Mouse (Mus musculus) thymus, adult 2 months (tissue): ENCODE measurements around the gene Cacna1e. TPM values are rescaled to one million over a fixed set of nuclear protein-coding genes. Genes with fewer than 3 reads are reported as not detected.

Experiments
- DNase-seq: peaks from one replicate; pipeline ENCODE4 v3.0.0; 2021
- H3K27ac ChIP-seq: fragments of 200-500 bp; 2 replicates; pipeline ENCODE4 v1.5.1; 2012; ENCODE audit warnings: low read length, control low read depth; ENCODE audit not compliant: control insufficient read depth, insufficient read depth
- H3K27me3 ChIP-seq: fragments of 200-500 bp; 2 replicates; pipeline ENCODE4 v1.6.1; 2012; ENCODE audit warnings: mild to moderate bottlenecking, low read length, moderate library complexity, mixed read lengths; ENCODE audit not compliant: control insufficient read depth, insufficient read depth
- H3K36me3 ChIP-seq: fragments of 200-500 bp; 2 replicates; pipeline ENCODE4 v1.6.1; 2012; ENCODE audit warnings: mild to moderate bottlenecking, low read length, moderate library complexity; ENCODE audit not compliant: control insufficient read depth, insufficient read depth
- H3K4me1 ChIP-seq: fragments of 200-500 bp; replicated peaks from 2 replicates; pipeline ENCODE4 v1.6.1; 2012; ENCODE audit warnings: low read length; ENCODE audit not compliant: control insufficient read depth, insufficient read depth
- H3K4me3 ChIP-seq: fragments of 200-500 bp; 2 replicates; pipeline ENCODE4 v1.5.1; 2012; ENCODE audit warnings: mild to moderate bottlenecking, low read length, control low read depth, moderate library complexity; ENCODE audit not compliant: control insufficient read depth, insufficient read depth
- CTCF ChIP-seq: fragments of 200-500 bp; IDR thresholded peaks from 2 replicates; pipeline ENCODE4 v1.5.1; 2012; ENCODE audit warnings: mild to moderate bottlenecking, control low read depth, low read length, moderate library complexity, borderline replicate concordance; ENCODE audit not compliant: control insufficient read depth, poor library complexity, insufficient read depth; ENCODE audit errors: extremely low read depth
- POLR2A ChIP-seq: fragments of 200-500 bp; IDR thresholded peaks from 2 replicates; pipeline ENCODE4 v1.6.1; 2012; ENCODE audit warnings: mild to moderate bottlenecking, low read length, control low read depth, moderate library complexity; ENCODE audit not compliant: control insufficient read depth, poor library complexity, insufficient read depth; ENCODE audit errors: extremely low read depth
- WGBS: fragments of 180-500 bp; shearing (Covaris S2); methylation state at CpG from one replicate; pipeline ENCODE4 v1.1.7; 2018; 5-methylcytosine and 5-hydroxymethylcytosine counted together
- polyA plus RNA-seq: library from polyadenylated mRNA; depleted of rRNA; stranded (reverse); fragments of >200 nt; gene quantifications from 2 replicates; pipeline ENCODE4 v1.2.3, GENCODE M21; 2012

Cacna1e gene
- polyA plus RNA-seq, 1 experiment = 11.8 TPM

DNA sequence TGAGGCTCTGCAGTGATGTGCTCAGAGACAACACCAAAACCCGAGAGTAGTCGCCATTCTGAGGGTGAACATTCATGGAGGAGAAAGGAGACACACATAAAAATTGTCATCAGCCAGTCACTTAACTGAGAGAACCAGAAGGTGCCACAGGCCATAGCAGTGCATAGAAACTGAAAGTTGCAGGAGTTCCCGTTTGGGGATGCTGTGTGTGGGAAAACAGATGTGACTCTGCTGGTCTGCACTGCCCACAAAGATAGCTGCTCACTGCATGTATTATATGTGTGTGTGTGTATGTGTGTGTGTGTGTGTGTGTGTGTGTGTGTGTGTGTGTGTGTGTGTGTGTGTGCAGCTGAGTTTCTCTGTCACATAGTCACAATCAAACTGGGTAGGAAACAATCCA lies 61.2 kb downstream of the Cacna1e start:
- no peak for TF ChIP-seq CTCF
- TF ChIP-seq POLR2A = no peak
- H3K4me1 ChIP-seq = peaks cover 23% of the 10 kb centered on the region
- no peak overlapping the region for H3K27ac ChIP-seq
- 33% methylated on average over 3 of the region's 3 CpGs for WGBS
- no peaks in the 10 kb centered on the region for H3K27me3 ChIP-seq
- no peak overlapping the region for H3K4me3 ChIP-seq
- DNase-seq = no peak
- H3K36me3 ChIP-seq = no peaks in the 10 kb centered on the region

DNA sequence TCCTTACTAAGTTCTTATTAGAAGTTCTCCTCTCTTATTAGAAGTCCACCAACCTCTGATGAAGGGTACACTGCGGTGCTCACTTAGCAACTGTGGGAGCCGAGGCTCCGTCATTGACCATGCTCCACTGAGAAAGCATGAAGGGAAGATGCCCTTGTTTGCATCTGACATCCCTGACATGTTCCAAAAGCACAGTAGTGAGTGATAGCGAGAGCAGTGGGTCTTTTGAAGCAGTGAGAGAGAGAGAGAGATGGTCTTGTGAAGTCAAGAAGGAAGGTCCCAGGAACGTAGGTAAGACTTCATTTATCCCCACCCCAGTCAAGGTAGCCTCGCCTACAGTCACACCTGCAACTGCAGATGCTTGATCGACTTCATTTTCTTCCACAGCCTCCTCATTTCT lies 63.9 kb downstream of the Cacna1e start:
- peak overlapping the region; percentile 73; the same call in 1 of the 2 replicates for H3K27ac ChIP-seq
- no peak overlapping the region for H3K4me3 ChIP-seq
- no peak for DNase-seq
- 97% methylated on average over 7 of the region's 7 CpGs for WGBS
- H3K4me1 ChIP-seq = peaks cover 25% of the 10 kb centered on the region
- no peaks in the 10 kb centered on the region for H3K36me3 ChIP-seq
- TF ChIP-seq CTCF (no peak), POLR2A (no peak)
- no peaks in the 10 kb centered on the region for H3K27me3 ChIP-seq

DNA sequence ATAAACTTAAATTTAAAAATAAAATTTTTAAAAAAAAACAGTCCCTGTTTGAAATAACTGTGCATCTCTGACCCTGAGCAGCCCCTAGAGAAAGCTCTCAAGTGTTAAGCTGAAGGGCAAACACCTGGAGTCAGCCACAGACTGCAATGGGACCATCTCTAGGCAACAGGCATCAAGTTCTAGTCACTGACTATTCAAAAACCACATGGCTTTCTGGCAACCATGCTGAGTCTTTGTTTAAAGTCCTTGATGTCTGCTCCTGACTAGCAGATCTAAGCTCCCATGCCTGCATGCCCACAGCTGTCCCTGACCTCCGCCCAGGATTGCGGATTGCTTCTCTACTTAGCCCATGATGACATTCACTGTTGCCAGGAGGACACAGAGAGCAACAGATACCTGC lies 64.3 kb downstream of the Cacna1e start:
- TF ChIP-seq POLR2A (no peak), CTCF (no peak)
- no peak overlapping the region for H3K4me3 ChIP-seq
- H3K27ac ChIP-seq = peak overlapping the region; percentile 73; the same call in 1 of the 2 replicates
- no peaks in the 10 kb centered on the region for H3K27me3 ChIP-seq
- no peak for DNase-seq
- H3K4me1 ChIP-seq = peaks cover 28% of the 10 kb centered on the region
- 90% methylated on average over 2 of the region's 2 CpGs for WGBS
- no peaks in the 10 kb centered on the region for H3K36me3 ChIP-seq

DNA sequence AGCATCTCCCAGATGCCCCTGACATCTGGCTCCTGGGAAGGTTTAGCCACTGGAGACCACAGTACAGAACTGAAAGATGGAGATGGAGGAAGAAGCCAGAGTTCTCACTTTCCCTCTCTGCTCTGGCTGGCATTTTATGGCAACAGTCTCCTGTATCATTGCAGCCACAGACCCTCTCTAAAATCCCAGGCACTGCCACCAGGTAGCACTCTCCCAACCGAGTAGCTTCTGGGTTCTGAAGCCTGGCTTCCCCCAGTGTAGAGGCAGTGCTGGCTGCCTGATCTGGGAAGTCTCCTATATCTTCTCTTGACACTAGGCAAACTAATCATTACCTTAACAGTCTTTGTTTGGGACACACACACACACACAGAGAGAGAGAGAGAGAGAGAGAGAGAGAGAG lies 65.6 kb downstream of the Cacna1e start:
- Histone ChIP-seq H3K4me3 (no peak overlapping the region), H3K27me3 (no peaks in the 10 kb centered on the region), H3K36me3 (no peaks in the 10 kb centered on the region), H3K4me1 (peaks cover 28% of the 10 kb centered on the region), H3K27ac (no peak overlapping the region)
- 58% methylated on average over 1 of the region's 1 CpGs for WGBS
- TF ChIP-seq CTCF (no peak), POLR2A (no peak)
- no peak for DNase-seq

DNA sequence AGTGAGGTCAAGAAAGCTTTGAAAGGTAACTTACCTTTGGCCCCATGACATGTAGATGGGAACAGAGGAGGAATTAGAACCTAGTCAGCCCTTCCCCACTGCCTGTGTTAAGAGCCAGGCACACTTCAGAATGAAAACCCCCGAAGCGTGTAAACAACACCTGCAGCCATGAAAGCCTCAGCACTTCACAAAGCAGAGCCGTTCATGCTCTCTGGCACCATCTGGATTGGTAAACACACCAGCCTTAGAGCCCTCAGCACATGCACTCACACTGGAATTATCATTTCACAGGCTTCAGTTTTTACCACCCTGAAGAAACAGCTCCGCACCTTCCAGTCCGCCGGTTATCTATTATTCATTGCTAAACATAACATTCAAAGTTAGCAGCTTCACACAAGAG lies 67.5 kb downstream of the Cacna1e start:
- Histone ChIP-seq H3K27me3 (no peaks in the 10 kb centered on the region), H3K36me3 (no peaks in the 10 kb centered on the region), H3K4me1 (peaks cover 24% of the 10 kb centered on the region), H3K27ac (peak overlapping the region; percentile 87), H3K4me3 (no peak overlapping the region)
- 74% methylated on average over 6 of the region's 6 CpGs for WGBS
- peak; percentile 26 for DNase-seq
- TF ChIP-seq POLR2A (no peak), CTCF (no peak)

DNA sequence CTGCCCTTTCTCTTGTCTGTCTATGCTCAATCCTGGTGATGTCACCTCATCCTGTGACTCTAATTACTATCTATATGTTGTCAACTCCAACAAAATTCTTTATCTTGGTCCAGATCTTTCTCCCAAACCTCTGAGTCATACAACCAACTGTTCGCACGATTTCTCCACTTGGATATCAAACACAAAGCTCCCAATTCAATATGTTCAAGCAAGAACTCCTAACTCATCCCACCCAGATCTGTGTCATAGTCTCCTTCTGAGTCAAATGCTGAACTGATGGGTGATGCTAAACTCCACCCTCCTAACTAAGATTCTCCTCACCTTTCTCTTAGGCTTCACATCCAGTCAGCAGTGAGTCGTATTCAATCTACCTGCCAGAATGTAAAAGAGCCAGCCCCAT lies 68.0 kb downstream of the Cacna1e start:
- 92% methylated on average over 3 of the region's 3 CpGs for WGBS
- peaks cover 24% of the 10 kb centered on the region for H3K4me1 ChIP-seq
- TF ChIP-seq CTCF (no peak), POLR2A (no peak)

DNA sequence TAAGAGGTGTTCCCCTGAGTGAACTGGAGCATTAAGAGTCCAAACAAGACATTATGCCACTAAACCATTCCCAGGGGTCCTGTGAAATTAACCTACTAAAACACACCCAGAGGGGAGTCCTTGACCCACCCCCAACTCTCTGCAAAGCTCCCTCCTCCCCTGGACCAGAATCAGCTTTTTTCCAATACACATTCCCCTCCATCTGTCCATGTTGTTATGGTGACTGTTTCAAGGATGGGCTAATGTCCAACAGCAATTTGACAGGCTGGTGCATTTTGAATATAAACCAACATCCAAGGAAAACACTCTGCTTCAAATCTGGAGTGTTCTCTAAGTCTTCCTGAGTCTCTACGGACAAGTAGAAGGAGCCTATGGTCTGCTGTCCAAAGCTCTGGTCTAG lies 78.6 kb downstream of the Cacna1e start:
- WGBS = 100% methylated on average over 1 of the region's 1 CpGs

More for the DNA sequence above, 68.0 kb downstream of the Cacna1e start:
- no peaks in the 10 kb centered on the region for H3K36me3 ChIP-seq
- DNase-seq = no peak
- no peak overlapping the region; the same call in 1 of the 2 replicates for H3K27ac ChIP-seq
- no peaks in the 10 kb centered on the region for H3K27me3 ChIP-seq
- H3K4me3 ChIP-seq = no peak overlapping the region

More for the DNA sequence above, 78.6 kb downstream of the Cacna1e start:
- H3K27me3 ChIP-seq = no peaks in the 10 kb centered on the region
- no peaks in the 10 kb centered on the region for H3K36me3 ChIP-seq
- no peak for TF ChIP-seq POLR2A
- TF ChIP-seq CTCF = no peak
- H3K4me3 ChIP-seq = no peak overlapping the region
- no peak overlapping the region for H3K27ac ChIP-seq
- H3K4me1 ChIP-seq = no peaks in the 10 kb centered on the region
- DNase-seq = no peak
